Mouse (Mus musculus) CH12.LX (cell line): ENCODE data around the gene Washc2. TPM values are rescaled to one million over a fixed set of nuclear protein-coding genes. Genes with fewer than 3 reads are reported as not detected.

Experiments
- DNase-seq: peaks from one replicate; pipeline ENCODE4 v3.0.0-alpha.2; 2013; ENCODE audit errors: extremely low read depth
- H3K27ac ChIP-seq: 2 replicates; pipeline ENCODE4 v1.5.1; 2012; ENCODE audit warnings: low read depth, mild to moderate bottlenecking, control low read depth, moderate library complexity; ENCODE audit not compliant: insufficient read depth
- H3K27me3 ChIP-seq: replicated peaks from 2 replicates; pipeline ENCODE3; 2012; ENCODE audit warnings: inconsistent platforms
- H3K36me3 ChIP-seq, 2 experiments: replicated peaks in 1 of 2; 2 replicates each; pipeline versions ENCODE3 to v1.6.1; 2012; ENCODE audit warnings: inconsistent platforms in 1 of 2, low read length in 1 of 2, mild to moderate bottlenecking in 1 of 2, mixed read lengths in 1 of 2, moderate library complexity in 1 of 2; ENCODE audit not compliant: control insufficient read depth in 1 of 2, insufficient read depth in 1 of 2
- H3K4me1 ChIP-seq, 2 experiments: 2 replicates each; pipeline ENCODE4 v1.6.1; 2012; ENCODE audit warnings: inconsistent platforms in 1 of 2, moderate library complexity in 1 of 2; ENCODE audit not compliant: insufficient read depth in 2 of 2, control insufficient read depth in 1 of 2
- H3K4me2 ChIP-seq: 2 replicates; pipeline ENCODE4 v1.6.1; 2012; ENCODE audit warnings: low read depth, mild to moderate bottlenecking, control low read depth; ENCODE audit not compliant: poor library complexity, insufficient read depth, severe bottlenecking
- H3K4me3 ChIP-seq, 3 experiments: fragments of 150-350 bp in 1 of 3; sonication (generic) in 1 of 3; replicated peaks in 1 of 3; 2 replicates each; pipeline versions ENCODE3 to v1.5.1; 2011 to 2012; ENCODE audit warnings: low read depth in 2 of 3, low read length in 2 of 3, mild to moderate bottlenecking in 2 of 3, moderate library complexity in 2 of 3, control low read depth in 1 of 3, improper control_type of control experiment in 1 of 3, inconsistent platforms in 1 of 3, mixed read lengths in 1 of 3; ENCODE audit not compliant: poor library complexity in 1 of 3
- H3K79me2 ChIP-seq: replicated peaks from 2 replicates; pipeline ENCODE4 v1.6.1; 2012; ENCODE audit warnings: mild to moderate bottlenecking, moderate library complexity; ENCODE audit not compliant: control insufficient read depth, poor library complexity, insufficient read depth, severe bottlenecking; ENCODE audit errors: extremely low read depth
- H3K9ac ChIP-seq: 2 replicates; pipeline ENCODE4 v1.6.1; 2012; ENCODE audit warnings: low read depth, mild to moderate bottlenecking, control low read depth, moderate library complexity; ENCODE audit not compliant: insufficient read depth
- H3K9me3 ChIP-seq: replicated peaks from 2 replicates; pipeline ENCODE3; 2012; ENCODE audit warnings: low read length, inconsistent platforms, mixed read lengths
- CHD1 ChIP-seq: IDR thresholded peaks from 2 replicates; pipeline ENCODE4 v1.6.1; 2012; ENCODE audit warnings: low read depth, low read length, improper control_type of control experiment, inconsistent platforms
- E2F4 ChIP-seq: IDR thresholded peaks from 2 replicates; pipeline ENCODE4 v1.6.1; 2011; ENCODE audit warnings: low read depth, low read length, improper control_type of control experiment; ENCODE audit not compliant: insufficient replicate concordance
- ELF1 ChIP-seq: IDR thresholded peaks from 2 replicates; pipeline ENCODE4 v1.6.1; 2014; ENCODE audit warnings: low read depth, mild to moderate bottlenecking, inconsistent platforms, low read length, improper control_type of control experiment
- ETS1 ChIP-seq: conservative IDR thresholded peaks from 2 replicates; pipeline ENCODE4 v1.6.1; 2012; ENCODE audit warnings: low read depth, mild to moderate bottlenecking, inconsistent platforms, low read length, improper control_type of control experiment, moderate library complexity
- HCFC1 ChIP-seq: IDR thresholded peaks from 2 replicates; pipeline ENCODE4 v1.6.1; 2012; ENCODE audit warnings: low read depth, mild to moderate bottlenecking, inconsistent platforms, low read length, improper control_type of control experiment
- JUND ChIP-seq: conservative IDR thresholded peaks from 2 replicates; pipeline ENCODE4 v1.6.1; 2011; ENCODE audit warnings: low read depth, low read length, improper control_type of control experiment
- KAT2A ChIP-seq: IDR thresholded peaks from 2 replicates; pipeline ENCODE4 v1.6.1; 2012; ENCODE audit warnings: low read length, improper control_type of control experiment, inconsistent platforms; ENCODE audit not compliant: insufficient replicate concordance
- MAFK ChIP-seq: IDR thresholded peaks from 2 replicates; pipeline ENCODE4 v1.6.1; 2011; ENCODE audit warnings: low read length, improper control_type of control experiment; ENCODE audit not compliant: insufficient replicate concordance
- MAZ ChIP-seq: IDR thresholded peaks from 2 replicates; pipeline ENCODE4 v1.6.1; 2012; ENCODE audit warnings: low read depth, mild to moderate bottlenecking, inconsistent platforms, low read length, improper control_type of control experiment, moderate library complexity
- MEF2A ChIP-seq: IDR thresholded peaks from 2 replicates; pipeline ENCODE4 v1.6.1; 2014; ENCODE audit warnings: low read depth, mild to moderate bottlenecking, inconsistent platforms, low read length, improper control_type of control experiment, borderline replicate concordance
- MXI1 ChIP-seq: IDR thresholded peaks from 2 replicates; pipeline ENCODE4 v1.6.1; 2011; ENCODE audit warnings: mild to moderate bottlenecking, low read depth, low read length, improper control_type of control experiment
- PAX5 ChIP-seq: IDR thresholded peaks from 2 replicates; pipeline ENCODE4 v1.6.1; 2012; ENCODE audit warnings: low read length, inconsistent platforms, mixed read lengths
- POLR2A ChIP-seq: IDR thresholded peaks from 2 replicates; pipeline ENCODE4 v1.6.1; 2011; ENCODE audit warnings: low read depth, mild to moderate bottlenecking, improper control_type of control experiment, low read length
- RCOR1 ChIP-seq: conservative IDR thresholded peaks from 2 replicates; pipeline ENCODE4 v1.6.1; 2012; ENCODE audit warnings: low read depth, mild to moderate bottlenecking, inconsistent platforms, low read length, improper control_type of control experiment
- SIN3A ChIP-seq: IDR thresholded peaks from 2 replicates; pipeline ENCODE4 v1.6.1; 2012; ENCODE audit warnings: low read length, improper control_type of control experiment, inconsistent platforms
- TBP ChIP-seq: conservative IDR thresholded peaks from 2 replicates; pipeline ENCODE4 v1.6.1; 2011; ENCODE audit warnings: low read depth, low read length, improper control_type of control experiment
- UBTF ChIP-seq: IDR thresholded peaks from 2 replicates; pipeline ENCODE4 v1.6.1; 2012; ENCODE audit warnings: low read depth, mild to moderate bottlenecking, inconsistent platforms, low read length, improper control_type of control experiment, moderate library complexity
- USF1 ChIP-seq: IDR thresholded peaks from 2 replicates; pipeline ENCODE4 v1.6.1; 2014; ENCODE audit warnings: low read depth, mild to moderate bottlenecking, inconsistent platforms, low read length, improper control_type of control experiment
- USF2 ChIP-seq: conservative IDR thresholded peaks from 2 replicates; pipeline ENCODE4 v1.6.1; 2011; ENCODE audit warnings: low read depth, low read length, improper control_type of control experiment
- ZMIZ1 ChIP-seq: IDR thresholded peaks from 2 replicates; pipeline ENCODE4 v1.6.1; 2012; ENCODE audit warnings: low read depth, mild to moderate bottlenecking, inconsistent platforms, low read length, improper control_type of control experiment
- dilution Hi-C: fragments of 300-500 bp; cut with MboI; formaldehyde crosslinking; loops from 2 replicates; pipeline ENCODE4 v1.14.3; 2020; ENCODE audit warnings: low sequenced_read_pairs; ENCODE audit not compliant: extremely low pct_unique_long_range_greater_than_20kb, extremely low pct_ligation_motif_present
- in situ Hi-C: fragments of 300-500 bp; cut with MboI; formaldehyde crosslinking; loops from 3 replicates; pipeline ENCODE4 v1.14.3; 2019; ENCODE audit warnings: low sequenced_read_pairs, low pct_ligation_motif_present, low pct_unique_long_range_greater_than_20kb, mixed read lengths
- polyA plus RNA-seq: library from polyadenylated mRNA; unstranded; fragments of >175 nt; gene quantifications from 2 replicates; pipeline ENCODE4 v1.2.1, GENCODE M21; 2012; ENCODE audit warnings: low read depth; ENCODE audit not compliant: insufficient read length
- total RNA-seq, 2 experiments: library from RNA; depleted of rRNA; stranded (reverse); fragments of 300-350 nt in 1 of 2; fragments of >200 nt in 1 of 2; gene quantifications; 2 replicates each; pipeline ENCODE4 v1.2.3; 2012 to 2014

Gene Washc2
- total and polyA plus RNA-seq, 3 experiments: 37.3 to 51.7 (median 37.4) TPM

GRCm38 (mm10) chr6:116189417-116189816 is 18.4 kb upstream of the Washc2 start:
- in situ Hi-C loops: no loop called here

DNA sequence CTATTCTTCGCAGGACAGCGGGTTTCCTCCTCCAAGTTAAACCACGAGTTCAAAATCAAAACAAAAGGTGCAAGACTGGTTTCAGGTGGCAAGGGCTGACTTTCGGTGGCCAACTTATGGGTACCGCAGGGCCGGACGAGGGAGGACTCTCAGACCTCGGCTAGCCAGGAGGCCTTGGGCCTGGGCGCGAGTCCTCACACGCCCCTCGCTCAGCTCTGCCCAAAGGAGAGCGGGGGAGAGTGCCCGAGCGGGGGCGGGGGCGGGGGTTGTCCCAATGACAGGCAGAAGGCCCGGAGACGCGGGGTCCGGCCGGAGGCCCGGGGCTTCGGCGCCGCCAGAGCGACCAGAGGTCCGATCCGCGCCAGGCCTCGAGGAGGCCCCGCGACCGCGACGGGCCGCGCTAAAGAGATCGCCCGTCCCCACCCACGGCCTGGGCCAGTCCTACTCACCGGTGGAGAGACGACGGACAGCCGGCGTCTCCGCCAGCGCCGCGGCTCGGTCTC is 15.0 kb upstream of the Washc2 start:
- peak overlapping the region; percentile 73 for H3K9ac ChIP-seq
- dilution Hi-C loops: no loop called here
- in situ Hi-C loops: no loop called here

More at GRCm38 (mm10) chr6:116189417-116189816, 18.4 kb upstream of the Washc2 start:
- DNase-seq: no peak
- no peak for TF ChIP-seq JUND
- no peak for TF ChIP-seq ETS1
- no peak for TF ChIP-seq KAT2A
- no peak for TF ChIP-seq USF1
- no peak for TF ChIP-seq MAFK
- no peak for TF ChIP-seq UBTF
- no peak for TF ChIP-seq SIN3A
- TF ChIP-seq ZMIZ1: no peak
- no peak for TF ChIP-seq TBP
- no peak for TF ChIP-seq MEF2A
- TF ChIP-seq ELF1: no peak
- Histone ChIP-seq H3K27me3 (no peaks in the 10 kb centered on the region), H3K9me3 (no peaks in the 10 kb centered on the region), H3K36me3 (peaks cover 0 to 2% of the 10 kb centered on the region in 2 experiments), H3K4me3 (no peak overlapping the region), H3K27ac (no peak overlapping the region), H3K4me1 (peaks cover 0 to 29% of the 10 kb centered on the region in 2 experiments; a peak in 2 of 4 replicates), H3K79me2 (peaks cover 3% of the 10 kb centered on the region; the same call in 1 of the 2 replicates), H3K9ac (no peak overlapping the region), H3K4me2 (no peak overlapping the region)
- dilution Hi-C loops: no loop called here

More for the DNA sequence above, 15.0 kb upstream of the Washc2 start:
- Histone ChIP-seq H3K4me3 (peak overlapping the region; percentile 59 to 84 (median 72)), H3K36me3 (peaks cover 0 to 2% of the 10 kb centered on the region in 2 experiments), H3K27me3 (no peaks in the 10 kb centered on the region), H3K9me3 (no peaks in the 10 kb centered on the region), H3K4me1 (peaks cover 0 to 26% of the 10 kb centered on the region in 2 experiments; a peak in 2 of 4 replicates), H3K4me2 (peak overlapping the region; percentile 62), H3K27ac (no peak overlapping the region), H3K79me2 (peaks cover 3% of the 10 kb centered on the region; the same call in 1 of the 2 replicates)
- peak; percentile 2; the same call in 1 of the 2 replicates for TF ChIP-seq ZMIZ1
- TF ChIP-seq TBP: no peak
- TF ChIP-seq MAFK: no peak
- no peak for TF ChIP-seq USF1
- 0 out of 2 replicates have a peak, but pooled peaks have one; percentile 48 for TF ChIP-seq UBTF
- TF ChIP-seq RCOR1: no peak
- TF ChIP-seq PAX5: no peak
- no peak for TF ChIP-seq USF2
- peak; percentile 77; the same call in 1 of the 2 replicates for TF ChIP-seq MXI1
- peak; percentile 80 for TF ChIP-seq SIN3A
- TF ChIP-seq HCFC1: no peak
- no peak for TF ChIP-seq POLR2A
- TF ChIP-seq CHD1: no peak
- no peak for TF ChIP-seq ETS1
- no peak for TF ChIP-seq MAZ
- no peak for TF ChIP-seq E2F4
- no peak for DNase-seq
